Mouse (Mus musculus): ENCODE measurements around the gene Prkd2. TPM values are rescaled to one million over a fixed set of nuclear protein-coding genes. Genes with fewer than 3 reads are reported as not detected.

The Prkd2 gene
- polyA plus RNA-seq, 1 experiment: 4.7 TPM

GRCm38 (mm10) chr7:16913806-16914452 is 71.2 kb downstream of the Prkd2 start:
- Histone ChIP-seq H3K27me3 (ENCODE audit: control insufficient read depth, insufficient read depth, insufficient read length) (no peaks in the 10 kb centered on the region), H3K4me3 (no peak overlapping the region), H3K4me2 (ENCODE audit: low read depth) (peak overlapping the region; percentile 44), H3K79me2 (ENCODE audit: control insufficient read depth, insufficient read depth) (peaks cover 4% of the 10 kb centered on the region), H3K36me3 (ENCODE audit: control insufficient read depth, insufficient read depth) (peaks cover 3% of the 10 kb centered on the region), H3ac (ENCODE audit: control insufficient read depth, insufficient read length) (no peak overlapping the region)
- TF ChIP-seq SRF (IDR thresholded peaks at IDR 0.05; ENCODE audit: control insufficient read depth, insufficient read length, low read depth) (no peak), POLR2A (IDR thresholded peaks at IDR 0.05; ENCODE audit: insufficient read length, low read depth) (peak; percentile 22)

GRCm38 (mm10) chr7:16914453-16915343 is 72.0 kb downstream of the Prkd2 start:
- Histone ChIP-seq H3K36me3 (ENCODE audit: control insufficient read depth, insufficient read depth) (peaks cover 3% of the 10 kb centered on the region), H3K4me3 (no peak overlapping the region), H3K27me3 (ENCODE audit: control insufficient read depth, insufficient read depth, insufficient read length) (no peaks in the 10 kb centered on the region), H3K4me2 (ENCODE audit: low read depth) (no peak overlapping the region), H3ac (ENCODE audit: control insufficient read depth, insufficient read length) (no peak overlapping the region), H3K79me2 (ENCODE audit: control insufficient read depth, insufficient read depth) (peaks cover under 1% of the 10 kb centered on the region)
- peak; percentile 51 for TF ChIP-seq POLR2AphosphoS2 (IDR thresholded peaks at IDR 0.05; ENCODE audit: insufficient read length, low read depth)
- no peak for TF ChIP-seq MYOG (IDR thresholded peaks at IDR 0.05; ENCODE audit: control insufficient read depth in 1 of 3, insufficient read depth in 1 of 3, insufficient read length in 2 of 3, low read depth in 2 of 3)

- TF ChIP-seq MAX (IDR thresholded peaks at IDR 0.05; ENCODE audit: low read depth) (no peak), MYOG (IDR thresholded peaks at IDR 0.05; ENCODE audit: control insufficient read depth in 1 of 3, insufficient read depth in 1 of 3, insufficient read length in 2 of 3, low read depth in 2 of 3) (no peak), POLR2AphosphoS2 (IDR thresholded peaks at IDR 0.05; ENCODE audit: insufficient read length, low read depth) (peak; percentile 40), CEBPB (IDR thresholded peaks at IDR 0.05; ENCODE audit: insufficient read depth, poor library complexity, severe bottlenecking) (no peak)
- Histone ChIP-seq H3K36me3 (ENCODE audit: control insufficient read depth, insufficient read depth) (peaks cover 3% of the 10 kb centered on the region), H3ac (ENCODE audit: control insufficient read depth, insufficient read length) (no peak overlapping the region), H3K4me3 (no peak overlapping the region), H3K79me2 (ENCODE audit: control insufficient read depth, insufficient read depth) (peaks cover 10% of the 10 kb centered on the region), H3K27me3 (ENCODE audit: control insufficient read depth, insufficient read depth, insufficient read length) (no peaks in the 10 kb centered on the region), H3K4me2 (ENCODE audit: low read depth) (no peak overlapping the region)
These were observed 73.0 kb downstream of the Prkd2 start for GRCm38 (mm10) chr7:16915461-16916340.

GRCm38 (mm10) chr7:16916342-16917265 is 73.9 kb downstream of the Prkd2 start:
- Histone ChIP-seq H3ac (ENCODE audit: control insufficient read depth, insufficient read length) (no peak overlapping the region), H3K4me3 (no peak overlapping the region), H3K4me2 (ENCODE audit: low read depth) (no peak overlapping the region), H3K36me3 (ENCODE audit: control insufficient read depth, insufficient read depth) (peaks cover 3% of the 10 kb centered on the region), H3K27me3 (ENCODE audit: control insufficient read depth, insufficient read depth, insufficient read length) (no peaks in the 10 kb centered on the region), H3K79me2 (ENCODE audit: control insufficient read depth, insufficient read depth) (peaks cover 19% of the 10 kb centered on the region)
- TF ChIP-seq CEBPB (IDR thresholded peaks at IDR 0.05; ENCODE audit: insufficient read depth, poor library complexity, severe bottlenecking) (no peak), SRF (IDR thresholded peaks at IDR 0.05; ENCODE audit: control insufficient read depth, insufficient read length, low read depth) (no peak), POLR2AphosphoS2 (IDR thresholded peaks at IDR 0.05; ENCODE audit: insufficient read length, low read depth) (no peak), E2F4 (IDR thresholded peaks at IDR 0.05; ENCODE audit: insufficient read depth) (no peak), MYOG (IDR thresholded peaks at IDR 0.05; ENCODE audit: control insufficient read depth in 1 of 3, insufficient read depth in 1 of 3, insufficient read length in 2 of 3, low read depth in 2 of 3) (no peak)

GRCm38 (mm10) chr7:16917447-16917846 is 74.7 kb downstream of the Prkd2 start:
- Histone ChIP-seq H3K4me2 (ENCODE audit: low read depth) (no peak overlapping the region), H3K4me3 (no peak overlapping the region), H3K27me3 (ENCODE audit: control insufficient read depth, insufficient read depth, insufficient read length) (no peaks in the 10 kb centered on the region), H3K79me2 (ENCODE audit: control insufficient read depth, insufficient read depth) (peaks cover 27% of the 10 kb centered on the region), H3ac (ENCODE audit: control insufficient read depth, insufficient read length) (no peak overlapping the region), H3K36me3 (ENCODE audit: control insufficient read depth, insufficient read depth) (peaks cover 3% of the 10 kb centered on the region)
- TF ChIP-seq SRF (IDR thresholded peaks at IDR 0.05; ENCODE audit: control insufficient read depth, insufficient read length, low read depth) (no peak), POLR2A (IDR thresholded peaks at IDR 0.05; ENCODE audit: insufficient read length, low read depth) (peak; percentile 1)
